In genomic region chr12:36457726-36458125, GRCm38 (mm10) we compare ENCODE assay signal across 20 mouse cellular contexts.
"Had no signal": no experiment of that assay in that cellular context is flagged by ENCODE, and none has a peak within 500 bp of the region (broad histone marks: within the 10 kb centered on the region; RNA-seq: fewer than 3 reads in every experiment).

No protein-coding gene starts in this region.

- ATAC-seq: forebrain, embryonic 13.5 days; forebrain, embryonic 14.5 days; forebrain, embryonic 15.5 days; forebrain, embryonic 16.5 days; forebrain, postnatal 0 days had no signal

- DNase-seq: cerebellum, adult 9-10 months; cerebellum, adult 9-11 months; cerebellum, postnatal 10 days; cerebellum, postnatal 14 days; cerebellum, postnatal 25 days; cerebellum, postnatal 36 days; embryo, embryonic 11 days; forebrain, postnatal 0 days; gastrocnemius, adult 2 months; gastrocnemius, postnatal 10 days; gastrocnemius, postnatal 14 days; gastrocnemius, postnatal 25 days; gastrocnemius, postnatal 36 days; heart, adult 11 months; heart, adult 18-20 months; heart, adult 2 months had no signal
